Mouse (Mus musculus) lung, postnatal 10 days (tissue): ENCODE measurements at regions not wholly inside any gene's neighbourhood (a gene's known extent, or its start where the extent isn't known, plus 50 kb on each side); places are given as distances from the start of the nearest gene placed in this dataset.

Experiments
- DNase-seq: peaks from one replicate; pipeline ENCODE4 v3.0.0; 2021

GRCm38 (mm10) chr3:101161941-101162531 lies 52.0 kb upstream of the Ptgfrn start:
- DNase-seq: peak; percentile 46

GRCm38 (mm10) chr3:101161421-101161940 lies 51.4 kb upstream of the Ptgfrn start:
- peak; percentile 13 for DNase-seq
